Mouse (Mus musculus) embryonic facial prominence, embryonic 11.5 days (tissue): ENCODE results near the gene Cars. TPM values are rescaled to one million over a fixed set of nuclear protein-coding genes. Genes with fewer than 3 reads are reported as not detected.

Experiments
- microRNA-seq: library from miRNA; unstranded; fragments of <30 nt; microRNA quantifications from one replicate; pipeline ENCODE4, GENCODE M21; 2016; ENCODE audit warnings: borderline number of aligned reads
- polyA plus RNA-seq: library from polyadenylated mRNA; unstranded; fragments of >200 nt; fragmentation: Nextera tagmentation; extraction: Ambion mirVana; gene quantifications from 2 replicates; pipeline ENCODE4 v1.2.1, GENCODE M21; 2014

Gene Cars
- polyA plus RNA-seq, 1 experiment from 2014 or later, result 55.9 TPM

Small RNA genes lying within 50 kb of the gene (microRNA-seq; reads per million reads assigned to microRNA genes)
- not detected for gene Mir7064

Other genes with a start within 250 kb of the Cars start
- 1,085 and 1,117 TPM in 2 replicates for gene Cdkn1c, start 139.0 kb downstream of the Cars start, polyA plus RNA-seq
- 0.58 and 1.0 TPM in 2 replicates for gene Slc22a18, start 126.4 kb downstream of the Cars start, polyA plus RNA-seq
- 2.8 and 2.9 TPM in 2 replicates for gene Phlda2, start 96.9 kb downstream of the Cars start, polyA plus RNA-seq
- 178 and 197 TPM in 2 replicates for gene Nap1l4, start 51.0 kb downstream of the Cars start, polyA plus RNA-seq
- gene Tnfrsf26, start 28.6 kb upstream of the Cars start, polyA plus RNA-seq, result 0.07 and 0.08 TPM in 2 replicates
- gene Tnfrsf22, start 49.6 kb upstream of the Cars start, polyA plus RNA-seq, result 8.3 and 11.5 TPM in 2 replicates
- gene Tnfrsf23, start 85.8 kb upstream of the Cars start, polyA plus RNA-seq, result 0.43 and 0.59 TPM in 2 replicates
- gene Osbpl5, start 156.9 kb upstream of the Cars start, polyA plus RNA-seq, result 11.9 and 13.9 TPM in 2 replicates
- not detected in 2 replicates for gene Mrgprg, start 166.9 kb upstream of the Cars start, polyA plus RNA-seq
- gene Mrgpre, start 184.4 kb upstream of the Cars start, polyA plus RNA-seq, result 1.4 and 1.7 TPM in 2 replicates
- 7.3 and 7.5 TPM in 2 replicates for gene Nadsyn1, start 222.8 kb upstream of the Cars start, polyA plus RNA-seq
- 56.4 and 66.4 TPM in 2 replicates for gene Dhcr7, start 223.1 kb upstream of the Cars start, polyA plus RNA-seq